Mouse (Mus musculus) midbrain, postnatal 0 days (tissue): Measurements from ENCODE around the gene Tlx1. TPM values are rescaled to one million over a fixed set of nuclear protein-coding genes. Genes with fewer than 3 reads are reported as not detected.

Experiments
- ATAC-seq: fragments of 200-750 bp; cut with Nextera tagmentation; 2 replicates; pipeline ENCODE4 v1.8.0; 2017; ENCODE audit warnings: moderate number of reproducible peaks, mild to moderate bottlenecking, moderate TSS enrichment, moderate library complexity; ENCODE audit not compliant: low FRiP score
- DNase-seq: peaks from one replicate; pipeline ENCODE4 v3.0.0-alpha.2; 2015; ENCODE audit warnings: low spot score
- H3K27ac ChIP-seq: fragments of 300-500 bp; sonication (generic); 2 replicates; pipeline ENCODE4 v1.5.1; 2014; ENCODE audit warnings: low read depth, mild to moderate bottlenecking, low read length, mixed read lengths
- H3K27me3 ChIP-seq: fragments of 300-500 bp; sonication (generic); 2 replicates; pipeline ENCODE4 v1.6.1; 2014; ENCODE audit warnings: low read length, control low read depth, mixed read lengths; ENCODE audit not compliant: insufficient read depth
- H3K36me3 ChIP-seq: fragments of 300-500 bp; sonication (generic); 2 replicates; pipeline ENCODE4 v1.6.1; 2014; ENCODE audit warnings: low read length, control low read depth, mixed read lengths; ENCODE audit not compliant: insufficient read depth
- H3K4me1 ChIP-seq: fragments of 300-500 bp; sonication (generic); 2 replicates; pipeline ENCODE4 v1.6.1; 2014; ENCODE audit warnings: mild to moderate bottlenecking, control low read depth, antibody characterized with exemption, low read length, mixed read lengths; ENCODE audit not compliant: insufficient read depth
- H3K4me2 ChIP-seq: fragments of 300-500 bp; sonication (generic); 2 replicates; pipeline ENCODE4 v1.6.1; 2014; ENCODE audit warnings: low read depth, mild to moderate bottlenecking, low read length, mixed read lengths; ENCODE audit not compliant: poor library complexity, severe bottlenecking
- H3K4me3 ChIP-seq: fragments of 300-500 bp; sonication (generic); 2 replicates; pipeline ENCODE4 v1.5.1; 2014; ENCODE audit warnings: low read depth, mild to moderate bottlenecking, low read length, moderate library complexity
- H3K9ac ChIP-seq: fragments of 300-500 bp; sonication (generic); replicated peaks from 2 replicates; pipeline ENCODE4 v1.6.1; 2014; ENCODE audit warnings: mild to moderate bottlenecking, low read length, moderate library complexity, mixed read lengths; ENCODE audit not compliant: poor library complexity, severe bottlenecking
- H3K9me3 ChIP-seq: fragments of 300-500 bp; sonication (generic); 2 replicates; pipeline ENCODE4 v1.6.1; 2016; ENCODE audit warnings: low read length, control low read depth
- CTCF ChIP-seq: IDR thresholded peaks from 2 replicates; pipeline ENCODE4 v1.5.1; 2016; ENCODE audit warnings: antibody characterized with exemption, mild to moderate bottlenecking
- WGBS: fragments of 180-500 bp; shearing (Covaris S2); extraction: QIAGEN DNeasy Blood & Tissue Kit; methylation state at CpG from one replicate; pipeline ENCODE4 v1.1.7; 2014; 5-methylcytosine and 5-hydroxymethylcytosine counted together
- polyA plus RNA-seq: library from polyadenylated mRNA; unstranded; fragments of >200 nt; fragmentation: Nextera tagmentation; extraction: Ambion mirVana; gene quantifications from 2 replicates; pipeline ENCODE4 v1.2.1, GENCODE M21; 2015
- total RNA-seq: library from RNA; depleted of rRNA; stranded (reverse); fragments of >200 nt; gene quantifications from 2 replicates; pipeline ENCODE4 v1.2.3, GENCODE M21; 2014; rRNA removed

The Tlx1 gene
- total RNA-seq (not detected in 2 replicates), polyA plus RNA-seq (not detected in 2 replicates)

DNA sequence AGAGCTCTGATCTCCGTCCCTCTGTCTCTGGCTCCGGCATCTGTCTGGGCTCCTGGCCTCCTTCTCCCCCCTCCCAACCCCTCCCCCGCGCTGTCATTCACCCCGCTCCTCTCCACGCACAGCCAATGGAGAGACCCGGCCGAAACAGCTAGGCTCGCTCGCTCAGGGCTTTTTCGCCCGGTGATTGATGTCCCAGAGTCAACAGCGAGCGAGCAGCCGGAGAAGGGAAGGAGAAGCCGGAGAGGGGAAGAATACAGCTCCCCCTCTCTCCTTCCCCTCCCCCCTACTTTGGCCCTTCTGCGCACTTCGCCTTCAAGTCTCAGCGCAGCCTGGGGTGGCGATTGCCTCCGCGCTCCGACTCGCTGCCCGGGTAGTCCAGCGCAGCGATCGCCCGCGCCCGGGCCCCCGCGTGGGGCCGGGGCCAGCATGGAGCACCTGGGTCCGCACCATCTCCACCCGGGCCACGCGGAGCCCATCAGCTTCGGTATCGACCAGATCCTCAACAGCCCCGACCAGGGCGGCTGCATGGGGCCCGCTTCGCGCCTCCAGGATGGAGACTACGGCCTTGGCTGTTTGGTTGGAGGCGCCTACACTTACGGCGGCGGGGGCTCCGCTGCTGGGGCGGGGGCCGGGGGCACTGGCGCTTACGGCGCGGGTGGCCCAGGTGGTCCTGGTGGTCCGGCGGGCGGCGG, at the start of gene Tlx1:
Tlx1 (plus strand) TSS at position 191 of the 692 bp plus-strand sequence.
- peak within 1 kb of the TSS; percentile 21; the same call in 1 of the 2 replicates for H3K4me3 ChIP-seq
- no peak within 1 kb of the TSS for H3K9ac ChIP-seq
- no peaks in the 10 kb centered on the region for H3K36me3 ChIP-seq
- DNase-seq: no peak
- H3K9me3 ChIP-seq: no peaks in the 10 kb centered on the region
- WGBS: under 1% methylated on average over 45 of the region's 61 CpGs
- H3K27me3 ChIP-seq: peaks cover 91% of the 10 kb centered on the region
- TF ChIP-seq CTCF: no peak
- H3K4me2 ChIP-seq: peak within 1 kb of the TSS; percentile 21; the same call in 1 of the 2 replicates
- no peak for ATAC-seq
- H3K4me1 ChIP-seq: peaks cover 5% of the 10 kb centered on the region; the same call in 1 of the 2 replicates
- no peak within 1 kb of the TSS for H3K27ac ChIP-seq

DNA sequence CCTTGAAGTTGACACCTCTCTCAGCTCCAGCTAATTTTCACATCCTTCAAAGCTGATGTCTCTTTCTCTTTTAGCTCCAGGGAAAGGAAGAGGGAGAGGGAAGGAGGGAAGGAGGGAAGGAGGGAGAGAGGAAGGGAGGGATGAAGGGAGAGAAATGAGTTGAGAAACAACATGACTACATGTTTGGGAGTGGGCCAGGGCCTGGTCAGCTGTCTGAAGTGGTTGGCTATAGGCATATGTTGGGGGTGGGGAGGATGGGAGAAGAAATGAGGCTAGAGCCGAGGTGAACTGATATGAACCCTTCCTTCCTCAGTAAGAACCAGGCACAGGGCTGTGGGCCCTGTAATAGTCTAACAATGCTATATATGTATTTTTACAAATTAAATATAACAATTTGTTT, 44.9 kb upstream of the Tlx1 start:
- no peak overlapping the region for H3K27ac ChIP-seq
- H3K36me3 ChIP-seq: no peaks in the 10 kb centered on the region
- H3K4me1 ChIP-seq: no peaks in the 10 kb centered on the region
- H3K9me3 ChIP-seq: no peaks in the 10 kb centered on the region
- TF ChIP-seq CTCF: no peak
- ATAC-seq (no peak), DNase-seq (no peak)
- H3K27me3 ChIP-seq: peaks cover 6% of the 10 kb centered on the region; the same call in 1 of the 2 replicates
- H3K9ac ChIP-seq: no peak overlapping the region
- no peak overlapping the region for H3K4me3 ChIP-seq
- no peak overlapping the region for H3K4me2 ChIP-seq
- WGBS: 40% methylated on average over 1 of the region's 1 CpGs

DNA sequence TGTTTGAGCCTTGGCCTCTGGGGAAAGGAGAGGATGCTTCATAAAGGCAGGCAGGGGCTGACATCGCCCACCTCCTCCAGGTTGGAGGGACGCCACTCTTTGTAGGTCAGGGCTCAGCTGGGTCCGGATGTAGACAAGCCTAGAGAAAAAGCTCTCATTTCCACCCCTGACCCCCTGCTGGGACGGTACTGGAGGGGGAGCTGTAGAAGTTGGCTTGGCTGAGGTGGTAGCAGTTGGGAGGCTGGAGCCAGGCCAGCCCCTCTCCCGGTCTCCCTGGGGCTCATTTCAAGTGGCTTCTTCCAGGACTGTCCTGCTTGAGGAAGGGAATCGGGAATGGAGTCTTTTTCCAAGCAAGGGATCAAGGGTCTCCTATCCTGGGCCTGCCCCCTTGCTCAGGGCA, 43.8 kb upstream of the Tlx1 start:
- H3K9ac ChIP-seq: no peak overlapping the region
- peaks cover 6% of the 10 kb centered on the region; the same call in 1 of the 2 replicates for H3K27me3 ChIP-seq
- no peak overlapping the region for H3K4me3 ChIP-seq
- H3K27ac ChIP-seq: no peak overlapping the region
- ATAC-seq: no peak
- no peaks in the 10 kb centered on the region for H3K36me3 ChIP-seq
- no peak overlapping the region for H3K4me2 ChIP-seq
- no peaks in the 10 kb centered on the region for H3K4me1 ChIP-seq
- no peak for TF ChIP-seq CTCF
- H3K9me3 ChIP-seq: no peaks in the 10 kb centered on the region
- no peak for DNase-seq
- WGBS: 53% methylated on average over 6 of the region's 6 CpGs

DNA sequence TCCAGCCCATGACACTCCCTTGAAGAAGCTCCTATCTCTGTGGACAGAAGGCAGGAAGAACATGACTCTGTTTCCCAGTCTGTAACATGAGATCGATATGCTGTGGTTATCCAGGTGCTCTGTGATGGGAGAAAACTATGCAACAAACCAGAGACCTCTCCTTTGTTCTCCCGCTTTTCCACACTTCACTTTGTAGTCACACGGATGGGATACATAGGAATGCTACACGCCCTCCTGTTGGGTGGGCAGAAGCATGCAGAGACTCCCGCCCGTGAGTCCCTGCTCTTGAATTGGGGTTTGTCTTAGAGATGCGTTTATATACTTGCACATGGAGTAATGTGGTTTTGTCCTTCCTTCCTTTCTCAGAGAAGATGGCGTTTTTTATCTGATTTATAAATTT, 39.8 kb upstream of the Tlx1 start:
- ATAC-seq: no peak
- TF ChIP-seq CTCF: no peak

DNA sequence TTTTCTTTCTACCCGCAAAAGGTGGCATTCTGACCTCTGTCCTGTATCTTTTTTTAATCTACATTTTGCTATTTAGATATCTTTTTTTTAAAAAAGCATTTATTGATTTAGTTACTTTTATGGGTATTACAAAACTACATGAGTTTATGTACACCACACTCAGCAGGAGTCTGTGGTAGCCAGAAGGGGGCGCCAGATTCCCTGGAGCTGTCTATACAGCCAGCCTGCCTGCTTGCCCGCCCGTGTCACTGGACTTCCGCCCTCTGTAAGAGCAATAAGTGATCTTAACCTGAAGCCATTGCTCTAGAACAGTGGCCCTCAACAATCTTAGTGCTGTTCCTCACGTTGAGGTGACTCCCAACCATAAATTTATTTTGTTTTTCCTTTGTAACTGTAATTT, 38.0 kb upstream of the Tlx1 start:
- Histone ChIP-seq H3K9ac (no peak overlapping the region), H3K4me2 (no peak overlapping the region), H3K4me3 (no peak overlapping the region), H3K4me1 (no peaks in the 10 kb centered on the region), H3K27me3 (no peaks in the 10 kb centered on the region), H3K36me3 (no peaks in the 10 kb centered on the region), H3K9me3 (no peaks in the 10 kb centered on the region), H3K27ac (no peak overlapping the region)
- ATAC-seq: no peak
- 84% methylated on average over 6 of the region's 6 CpGs for WGBS
- DNase-seq: no peak
- TF ChIP-seq CTCF: peak; percentile 14; the same call in 1 of the 2 replicates

More for the DNA sequence above, 39.8 kb upstream of the Tlx1 start:
- DNase-seq: no peak
- H3K36me3 ChIP-seq: no peaks in the 10 kb centered on the region
- no peaks in the 10 kb centered on the region for H3K27me3 ChIP-seq
- no peak overlapping the region for H3K9ac ChIP-seq
- H3K4me3 ChIP-seq: no peak overlapping the region
- H3K9me3 ChIP-seq: no peaks in the 10 kb centered on the region
- H3K4me2 ChIP-seq: no peak overlapping the region
- H3K27ac ChIP-seq: no peak overlapping the region
- H3K4me1 ChIP-seq: no peaks in the 10 kb centered on the region
- WGBS: 79% methylated on average over 8 of the region's 8 CpGs

DNA sequence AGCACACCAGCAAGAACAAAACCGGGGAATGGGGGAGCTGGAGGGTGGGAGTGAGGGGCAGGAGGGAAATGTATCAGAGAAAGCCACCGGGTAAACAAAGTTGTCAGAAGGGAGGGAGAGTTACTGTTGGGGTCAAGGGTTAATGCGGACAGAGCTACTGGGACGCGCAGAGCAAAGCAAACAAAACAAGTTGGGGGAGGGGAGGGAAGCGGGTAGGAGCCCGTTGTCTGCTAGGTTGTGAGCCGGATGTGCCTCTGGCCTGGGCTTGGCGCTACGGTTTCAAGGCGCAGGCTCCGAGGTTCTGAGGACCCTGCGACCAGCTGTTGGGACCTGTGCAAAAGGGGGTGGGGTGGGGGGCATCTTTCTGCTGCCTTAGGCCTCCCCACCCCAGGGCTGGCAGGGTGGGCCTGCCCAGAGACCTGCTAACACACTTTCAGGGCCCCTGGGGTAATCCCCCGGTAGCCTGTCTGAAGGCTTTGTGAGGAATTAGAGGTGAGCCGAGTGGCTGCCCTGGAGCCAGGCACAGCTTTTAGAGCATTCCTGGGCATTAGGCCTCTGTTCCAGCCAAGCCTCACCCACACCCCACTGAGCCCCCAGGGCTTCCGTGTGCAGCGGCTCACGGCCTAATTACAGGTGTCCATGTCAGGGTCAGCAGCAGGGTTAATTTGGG, 36.6 kb upstream of the Tlx1 start:
- ATAC-seq: no peak
- Histone ChIP-seq H3K9me3 (no peaks in the 10 kb centered on the region), H3K9ac (0 out of 2 replicates have a peak overlapping the region, but pooled peaks have one; percentile 24), H3K4me1 (no peaks in the 10 kb centered on the region), H3K4me2 (no peak overlapping the region), H3K27ac (no peak overlapping the region), H3K36me3 (no peaks in the 10 kb centered on the region), H3K4me3 (no peak overlapping the region), H3K27me3 (no peaks in the 10 kb centered on the region)
- WGBS: 6% methylated on average over 18 of the region's 18 CpGs
- no peak for DNase-seq
- TF ChIP-seq CTCF: no peak
